Mouse (Mus musculus): ENCODE measurements around the gene Sphk2. TPM values are rescaled to one million over a fixed set of nuclear protein-coding genes. Genes with fewer than 3 reads are reported as not detected.

Gene Sphk2
- polyA plus RNA-seq, 1 experiment from 2014 or later: 13.9 TPM

GRCm38 (mm10) chr7:45721642-45722347, 4.0 kb upstream of the Sphk2 start:
- WGBS (ENCODE audit: insufficient replicate concordance): 66% methylated on average over 13 of the region's 13 CpGs
- ATAC-seq (ENCODE audit: low read depth): no peak
- Histone ChIP-seq H3K9me3 (replicated peaks; ENCODE audit: control insufficient read depth, low read length) (no peaks in the 10 kb centered on the region), H3K27ac (ENCODE audit: low read length) (no peak overlapping the region), H3K4me1 (ENCODE audit: control insufficient read depth, low read depth, low read length) (peaks cover 21% of the 10 kb centered on the region), H3K27me3 (ENCODE audit: control insufficient read depth, insufficient read depth, low read depth, low read length) (no peaks in the 10 kb centered on the region), H3K9ac (ENCODE audit: low read depth, low read length) (no peak overlapping the region), H3K36me3 (ENCODE audit: control insufficient read depth, insufficient read depth) (peaks cover 35% of the 10 kb centered on the region), H3K4me2 (ENCODE audit: low read depth, low read length) (no peak overlapping the region), H3K4me3 (ENCODE audit: low read depth, low read length) (no peak overlapping the region)

GRCm38 (mm10) chr7:45721234-45721571, 3.4 kb upstream of the Sphk2 start:
- 77% methylated on average over 7 of the region's 7 CpGs for WGBS (ENCODE audit: insufficient replicate concordance)
- H3K4me3 ChIP-seq (ENCODE audit: low read depth, low read length): no peak overlapping the region
- no peak overlapping the region for H3K27ac ChIP-seq (ENCODE audit: low read length)
- H3K4me1 ChIP-seq (ENCODE audit: control insufficient read depth, low read depth, low read length): peaks cover 27% of the 10 kb centered on the region
- H3K27me3 ChIP-seq (ENCODE audit: control insufficient read depth, insufficient read depth, low read depth, low read length): no peaks in the 10 kb centered on the region
- H3K36me3 ChIP-seq (ENCODE audit: control insufficient read depth, insufficient read depth): peaks cover 35% of the 10 kb centered on the region
- H3K4me2 ChIP-seq (ENCODE audit: low read depth, low read length): no peak overlapping the region
- no peak for ATAC-seq (ENCODE audit: low read depth)
- no peak overlapping the region for H3K9ac ChIP-seq (ENCODE audit: low read depth, low read length)
- no peaks in the 10 kb centered on the region for H3K9me3 ChIP-seq (replicated peaks; ENCODE audit: control insufficient read depth, low read length)

GRCm38 (mm10) chr7:45720413-45721233, 2.8 kb upstream of the Sphk2 start, which contains the start of gene Fam83e:
Fam83e (plus strand) TSS chr7:45721212.
- H3K27ac ChIP-seq (ENCODE audit: low read length): no peak within 1 kb of the TSS
- no peaks in the 10 kb centered on the region for H3K9me3 ChIP-seq (replicated peaks; ENCODE audit: control insufficient read depth, low read length)
- H3K4me3 ChIP-seq (ENCODE audit: low read depth, low read length): no peak within 1 kb of the TSS
- WGBS (ENCODE audit: insufficient replicate concordance): 79% methylated on average over 14 of the region's 14 CpGs
- H3K36me3 ChIP-seq (ENCODE audit: control insufficient read depth, insufficient read depth): peaks cover 35% of the 10 kb centered on the region
- H3K4me2 ChIP-seq (ENCODE audit: low read depth, low read length): no peak within 1 kb of the TSS
- no peak within 1 kb of the TSS for H3K9ac ChIP-seq (ENCODE audit: low read depth, low read length)
- H3K4me1 ChIP-seq (ENCODE audit: control insufficient read depth, low read depth, low read length): peaks cover 33% of the 10 kb centered on the region
- no peaks in the 10 kb centered on the region for H3K27me3 ChIP-seq (ENCODE audit: control insufficient read depth, insufficient read depth, low read depth, low read length)
- no peak for ATAC-seq (ENCODE audit: low read depth)

GRCm38 (mm10) chr7:45719738-45720412, 2.1 kb upstream of the Sphk2 start:
- WGBS (ENCODE audit: insufficient replicate concordance): 89% methylated on average over 15 of the region's 16 CpGs
- H3K9ac ChIP-seq (ENCODE audit: low read depth, low read length): no peak overlapping the region; the same call in 1 of the 2 replicates

GRCm38 (mm10) chr7:45719180-45719579, 1.4 kb upstream of the Sphk2 start:
- Histone ChIP-seq H3K27me3 (ENCODE audit: control insufficient read depth, insufficient read depth, low read depth, low read length) (no peaks in the 10 kb centered on the region), H3K36me3 (ENCODE audit: control insufficient read depth, insufficient read depth) (peaks cover 29% of the 10 kb centered on the region), H3K27ac (ENCODE audit: low read length) (0 out of 2 replicates have a peak overlapping the region, but pooled peaks have one; percentile 71), H3K4me1 (ENCODE audit: control insufficient read depth, low read depth, low read length) (peaks cover 43% of the 10 kb centered on the region), H3K9me3 (replicated peaks; ENCODE audit: control insufficient read depth, low read length) (no peaks in the 10 kb centered on the region), H3K4me2 (ENCODE audit: low read depth, low read length) (peak overlapping the region; percentile 77), H3K9ac (ENCODE audit: low read depth, low read length) (peak overlapping the region; percentile 85), H3K4me3 (ENCODE audit: low read depth, low read length) (peak overlapping the region; percentile 87)
- 64% methylated on average over 10 of the region's 10 CpGs for WGBS (ENCODE audit: insufficient replicate concordance)
- ATAC-seq (ENCODE audit: low read depth): no peak

More at GRCm38 (mm10) chr7:45719738-45720412, 2.1 kb upstream of the Sphk2 start:
- no peak for ATAC-seq (ENCODE audit: low read depth)
- Histone ChIP-seq H3K4me1 (ENCODE audit: control insufficient read depth, low read depth, low read length) (peaks cover 36% of the 10 kb centered on the region), H3K27me3 (ENCODE audit: control insufficient read depth, insufficient read depth, low read depth, low read length) (no peaks in the 10 kb centered on the region), H3K4me2 (ENCODE audit: low read depth, low read length) (peak overlapping the region; percentile 77), H3K9me3 (replicated peaks; ENCODE audit: control insufficient read depth, low read length) (no peaks in the 10 kb centered on the region), H3K36me3 (ENCODE audit: control insufficient read depth, insufficient read depth) (peaks cover 31% of the 10 kb centered on the region), H3K27ac (ENCODE audit: low read length) (no peak overlapping the region), H3K4me3 (ENCODE audit: low read depth, low read length) (no peak overlapping the region)

- Histone ChIP-seq H3K4me2 (ENCODE audit: low read depth, low read length) (peak overlapping the region; percentile 77), H3K36me3 (ENCODE audit: control insufficient read depth, insufficient read depth) (peaks cover 22% of the 10 kb centered on the region), H3K4me3 (ENCODE audit: low read depth, low read length) (peak overlapping the region; percentile 87), H3K4me1 (ENCODE audit: control insufficient read depth, low read depth, low read length) (peaks cover 50% of the 10 kb centered on the region), H3K27me3 (ENCODE audit: control insufficient read depth, insufficient read depth, low read depth, low read length) (no peaks in the 10 kb centered on the region), H3K27ac (ENCODE audit: low read length) (peak overlapping the region; percentile 71), H3K9me3 (replicated peaks; ENCODE audit: control insufficient read depth, low read length) (no peaks in the 10 kb centered on the region), H3K9ac (ENCODE audit: low read depth, low read length) (peak overlapping the region; percentile 85)
- WGBS (ENCODE audit: insufficient replicate concordance): 0% methylated on average over 20 of the region's 20 CpGs
- ATAC-seq (ENCODE audit: low read depth): no peak
These were observed 529 bp upstream of the Sphk2 start for GRCm38 (mm10) chr7:45718331-45718730.

GRCm38 (mm10) chr7:45716952-45717917, 567 bp downstream of the Sphk2 start:
- Histone ChIP-seq H3K36me3 (ENCODE audit: control insufficient read depth, insufficient read depth) (peaks cover 29% of the 10 kb centered on the region), H3K9me3 (replicated peaks; ENCODE audit: control insufficient read depth, low read length) (no peaks in the 10 kb centered on the region), H3K27ac (ENCODE audit: low read length) (peak overlapping the region; percentile 83), H3K27me3 (ENCODE audit: control insufficient read depth, insufficient read depth, low read depth, low read length) (no peaks in the 10 kb centered on the region), H3K4me2 (ENCODE audit: low read depth, low read length) (peak overlapping the region; percentile 96), H3K9ac (ENCODE audit: low read depth, low read length) (peak overlapping the region; percentile 83), H3K4me1 (ENCODE audit: control insufficient read depth, low read depth, low read length) (peaks cover 60% of the 10 kb centered on the region), H3K4me3 (ENCODE audit: low read depth, low read length) (peak overlapping the region; percentile 87)
- 6% methylated on average over 31 of the region's 31 CpGs for WGBS (ENCODE audit: insufficient replicate concordance)
- peak; percentile 25 for ATAC-seq (ENCODE audit: low read depth)

GRCm38 (mm10) chr7:45716460-45716857, 1.3 kb downstream of the Sphk2 start:
- Histone ChIP-seq H3K27me3 (ENCODE audit: control insufficient read depth, insufficient read depth, low read depth, low read length) (no peaks in the 10 kb centered on the region), H3K4me1 (ENCODE audit: control insufficient read depth, low read depth, low read length) (peaks cover 60% of the 10 kb centered on the region), H3K4me2 (ENCODE audit: low read depth, low read length) (peak overlapping the region; percentile 96), H3K4me3 (ENCODE audit: low read depth, low read length) (peak overlapping the region; percentile 87), H3K9me3 (replicated peaks; ENCODE audit: control insufficient read depth, low read length) (no peaks in the 10 kb centered on the region), H3K27ac (ENCODE audit: low read length) (peak overlapping the region; percentile 72), H3K9ac (ENCODE audit: low read depth, low read length) (peak overlapping the region; percentile 83), H3K36me3 (ENCODE audit: control insufficient read depth, insufficient read depth) (peaks cover 34% of the 10 kb centered on the region)
- WGBS (ENCODE audit: insufficient replicate concordance): 67% methylated on average over 3 of the region's 3 CpGs
- ATAC-seq (ENCODE audit: low read depth): no peak

Measured in liver, embryonic 16.5 days (tissue).